In genomic region chr4:43497405-43497804, GRCm38 (mm10) we compare ENCODE assay signal across 8 mouse cellular contexts. TPM values are rescaled to one million over a fixed set of nuclear protein-coding genes. Genes with fewer than 3 reads are reported as not detected.
DNase-seq lines count a peak whose midpoint lies in the region; ATAC-seq lines count a peak whose summit lies in the region.
"Had no signal": no experiment of that assay in that cellular context is flagged by ENCODE, and none has a peak within 500 bp of the region (broad histone marks: within the 10 kb centered on the region; RNA-seq: fewer than 3 reads in every experiment).

No protein-coding gene starts in this region.

- H3K4me1 ChIP-seq in hindbrain, embryonic 15.5 days (replicated peaks): peaks cover 25% of the 10 kb centered on the region
- peaks cover 14% of the 10 kb centered on the region for H3K4me1 ChIP-seq in hindbrain, embryonic 16.5 days (ENCODE audit: control insufficient read depth, insufficient read depth, low read depth, low read length)
- peaks cover 53% of the 10 kb centered on the region for H3K4me1 ChIP-seq in embryonic facial prominence, embryonic 10.5 days
- H3K4me1 ChIP-seq in embryonic facial prominence, embryonic 13.5 days: peaks cover 51% of the 10 kb centered on the region

- no peak overlapping the region for H3K4me3 ChIP-seq in hindbrain, embryonic 15.5 days
- no peak overlapping the region for H3K4me3 ChIP-seq in hindbrain, embryonic 16.5 days (ENCODE audit: low read length)
- H3K4me3 ChIP-seq in embryonic facial prominence, embryonic 10.5 days: peak overlapping the region; percentile 77; the same call in 1 of the 2 replicates
- H3K4me3 ChIP-seq in embryonic facial prominence, embryonic 13.5 days: 0 out of 2 replicates have a peak overlapping the region, but pooled peaks have one; percentile 65

- no peaks in the 10 kb centered on the region for H3K27me3 ChIP-seq in hindbrain, embryonic 15.5 days
- H3K27me3 ChIP-seq in hindbrain, embryonic 16.5 days (replicated peaks; ENCODE audit: control insufficient read depth, insufficient read depth, low read length): no peaks in the 10 kb centered on the region
- H3K27me3 ChIP-seq in embryonic facial prominence, embryonic 10.5 days (replicated peaks; ENCODE audit: low read depth, poor library complexity, severe bottlenecking): peaks cover 33% of the 10 kb centered on the region
- H3K27me3 ChIP-seq in embryonic facial prominence, embryonic 13.5 days: no peaks in the 10 kb centered on the region

- H3K36me3 ChIP-seq in hindbrain, embryonic 15.5 days: 0 out of 2 replicates have a peak, but pooled peaks cover 6% of the 10 kb centered on the region
- no peaks in the 10 kb centered on the region for H3K36me3 ChIP-seq in hindbrain, embryonic 16.5 days (ENCODE audit: control insufficient read depth, insufficient read depth, low read length)
- H3K36me3 ChIP-seq in embryonic facial prominence, embryonic 10.5 days (replicated peaks): peaks cover 30% of the 10 kb centered on the region
- peaks cover 22% of the 10 kb centered on the region for H3K36me3 ChIP-seq in embryonic facial prominence, embryonic 13.5 days

- H3K4me2 ChIP-seq in hindbrain, embryonic 15.5 days: 0 out of 2 replicates have a peak overlapping the region, but pooled peaks have one; percentile 90
- no peak overlapping the region for H3K4me2 ChIP-seq in hindbrain, embryonic 16.5 days (ENCODE audit: low read length)
- peak overlapping the region; percentile 77 for H3K4me2 ChIP-seq in embryonic facial prominence, embryonic 13.5 days

- no peak overlapping the region for H3K9ac ChIP-seq in hindbrain, embryonic 15.5 days
- H3K9ac ChIP-seq in hindbrain, embryonic 16.5 days (ENCODE audit: low read depth, low read length): no peak overlapping the region
- no peak overlapping the region for H3K9ac ChIP-seq in embryonic facial prominence, embryonic 13.5 days

- no peaks in the 10 kb centered on the region for H3K9me3 ChIP-seq in hindbrain, embryonic 15.5 days
- no peaks in the 10 kb centered on the region for H3K9me3 ChIP-seq in hindbrain, embryonic 16.5 days (ENCODE audit: control insufficient read depth, low read length)
- no peaks in the 10 kb centered on the region for H3K9me3 ChIP-seq in embryonic facial prominence, embryonic 10.5 days
- H3K9me3 ChIP-seq in embryonic facial prominence, embryonic 13.5 days: no peaks in the 10 kb centered on the region

- no peak for DNase-seq in embryonic facial prominence, embryonic 10.5 days (ENCODE audit: low spot score)
- peak; percentile 61 to 80 for DNase-seq in kidney, postnatal 25 days
- no peak for DNase-seq in ovary, postnatal 14 days (ENCODE audit: low spot score)
- DNase-seq in spleen, adult 12 weeks (ENCODE audit: low spot score): no peak
- DNase-seq: gastrocnemius, postnatal 14 days had no signal

- H3K27ac ChIP-seq in hindbrain, embryonic 15.5 days (replicated peaks): no peak overlapping the region
- H3K27ac ChIP-seq in hindbrain, embryonic 16.5 days (ENCODE audit: low read depth, low read length): no peak overlapping the region
- H3K27ac ChIP-seq in embryonic facial prominence, embryonic 10.5 days (replicated peaks): no peak overlapping the region
- H3K27ac ChIP-seq in embryonic facial prominence, embryonic 13.5 days: no peak overlapping the region

- WGBS in hindbrain, embryonic 15.5 days: 96% methylated on average over 8 of the region's 8 CpGs
- WGBS in hindbrain, embryonic 16.5 days: 96% methylated on average over 8 of the region's 8 CpGs
- 93% methylated on average over 8 of the region's 8 CpGs for WGBS in embryonic facial prominence, embryonic 10.5 days
- 90% methylated on average over 8 of the region's 8 CpGs for WGBS in embryonic facial prominence, embryonic 13.5 days

- no peak for ATAC-seq in hindbrain, embryonic 15.5 days (ENCODE audit: low FRiP score, low read depth)
- ATAC-seq in hindbrain, embryonic 16.5 days: no peak
- no peak for ATAC-seq in embryonic facial prominence, embryonic 13.5 days (ENCODE audit: insufficient number of reproducible peaks, insufficient read depth, low FRiP score, low TSS enrichment, low read depth)

RNA-seq across cellular contexts. Expression of gene Arhgef39, which starts 2.1 kb away (rescaled TPM):
- 8.1 and 8.5 TPM in 2 replicates for polyA plus RNA-seq in hindbrain, embryonic 15.5 days (2015; fragmentation: Nextera tagmentation; extraction: Ambion mirVana)
- 8.2 and 10.7 TPM in 2 replicates for polyA plus RNA-seq in hindbrain, embryonic 16.5 days (2015; fragmentation: Nextera tagmentation; extraction: Ambion mirVana)
- polyA plus RNA-seq in embryonic facial prominence, embryonic 10.5 days (2016; fragmentation: Nextera tagmentation; extraction: Ambion mirVana): 44.1 and 48.2 TPM in 2 replicates
- polyA plus RNA-seq in embryonic facial prominence, embryonic 13.5 days (2015; fragmentation: Nextera tagmentation; extraction: Ambion mirVana): 45.7 and 47.8 TPM in 2 replicates

RNA-seq across cellular contexts. Expression of gene Ccdc107, which starts 4.7 kb away (rescaled TPM):
- 79.2 and 84.0 TPM in 2 replicates for polyA plus RNA-seq in hindbrain, embryonic 15.5 days (2015; fragmentation: Nextera tagmentation; extraction: Ambion mirVana)
- 83.6 and 99.8 TPM in 2 replicates for polyA plus RNA-seq in hindbrain, embryonic 16.5 days (2015; fragmentation: Nextera tagmentation; extraction: Ambion mirVana)
- 45.2 and 46.6 TPM in 2 replicates for polyA plus RNA-seq in embryonic facial prominence, embryonic 10.5 days (2016; fragmentation: Nextera tagmentation; extraction: Ambion mirVana)
- 66.2 and 73.4 TPM in 2 replicates for polyA plus RNA-seq in embryonic facial prominence, embryonic 13.5 days (2015; fragmentation: Nextera tagmentation; extraction: Ambion mirVana)

RNA-seq across cellular contexts. Expression of gene Car9, which starts 9.4 kb away (rescaled TPM):
- polyA plus RNA-seq in hindbrain, embryonic 15.5 days (2015; fragmentation: Nextera tagmentation; extraction: Ambion mirVana): 0.13 and 0.27 TPM in 2 replicates
- polyA plus RNA-seq in hindbrain, embryonic 16.5 days (2015; fragmentation: Nextera tagmentation; extraction: Ambion mirVana): 0.23 and 0.47 TPM in 2 replicates
- 0.96 and 1.0 TPM in 2 replicates for polyA plus RNA-seq in embryonic facial prominence, embryonic 10.5 days (2016; fragmentation: Nextera tagmentation; extraction: Ambion mirVana)
- 0.81 and 1.5 TPM in 2 replicates for polyA plus RNA-seq in embryonic facial prominence, embryonic 13.5 days (2015; fragmentation: Nextera tagmentation; extraction: Ambion mirVana)

RNA-seq across cellular contexts. Expression of gene Sit1, which starts 13.9 kb away (rescaled TPM):
- 0.13 TPM in 1 of 2 replicates, not detected in the other for polyA plus RNA-seq in hindbrain, embryonic 15.5 days (2015; fragmentation: Nextera tagmentation; extraction: Ambion mirVana)
- polyA plus RNA-seq in hindbrain, embryonic 16.5 days (2015; fragmentation: Nextera tagmentation; extraction: Ambion mirVana): not detected in 2 replicates
- not detected in 2 replicates for polyA plus RNA-seq in embryonic facial prominence, embryonic 10.5 days (2016; fragmentation: Nextera tagmentation; extraction: Ambion mirVana)
- polyA plus RNA-seq in embryonic facial prominence, embryonic 13.5 days (2015; fragmentation: Nextera tagmentation; extraction: Ambion mirVana): not detected in 2 replicates

RNA-seq across cellular contexts. Expression of gene Tpm2, which starts 26.2 kb away (rescaled TPM):
- polyA plus RNA-seq in hindbrain, embryonic 15.5 days (2015; fragmentation: Nextera tagmentation; extraction: Ambion mirVana): 10.9 and 13.3 TPM in 2 replicates
- polyA plus RNA-seq in hindbrain, embryonic 16.5 days (2015; fragmentation: Nextera tagmentation; extraction: Ambion mirVana): 10.6 and 41.1 TPM in 2 replicates
- polyA plus RNA-seq in embryonic facial prominence, embryonic 10.5 days (2016; fragmentation: Nextera tagmentation; extraction: Ambion mirVana): 59.4 and 61.1 TPM in 2 replicates
- polyA plus RNA-seq in embryonic facial prominence, embryonic 13.5 days (2015; fragmentation: Nextera tagmentation; extraction: Ambion mirVana): 130 and 141 TPM in 2 replicates

Comparison
In these comparisons a context has a peak if more than half of its experiments do, and no peak if none do; other contexts are left out.
1. H3K4me3 ChIP-seq: peak in embryonic facial prominence, embryonic 10.5 days (single experiment) and embryonic facial prominence, embryonic 13.5 days (single experiment); none in hindbrain, embryonic 15.5 days (single experiment) and hindbrain, embryonic 16.5 days (single experiment).
2. DNase-seq: peak in kidney, postnatal 25 days (2 of 2); none in embryonic facial prominence, embryonic 10.5 days (single experiment), ovary, postnatal 14 days (single experiment) and spleen, adult 12 weeks (single experiment).